Mouse (Mus musculus) liver, embryonic 14.5 days (tissue): ENCODE results near the gene Dtymk.

Experiments
- CTCF ChIP-seq: IDR thresholded peaks from 2 replicates; pipeline ENCODE4 v1.5.1; 2016; ENCODE audit warnings: antibody characterized with exemption, low read depth, control low read depth
- EP300 ChIP-seq: IDR thresholded peaks from 2 replicates; pipeline ENCODE4 v1.6.1; 2016; ENCODE audit warnings: antibody characterized with exemption, low read depth

DNA sequence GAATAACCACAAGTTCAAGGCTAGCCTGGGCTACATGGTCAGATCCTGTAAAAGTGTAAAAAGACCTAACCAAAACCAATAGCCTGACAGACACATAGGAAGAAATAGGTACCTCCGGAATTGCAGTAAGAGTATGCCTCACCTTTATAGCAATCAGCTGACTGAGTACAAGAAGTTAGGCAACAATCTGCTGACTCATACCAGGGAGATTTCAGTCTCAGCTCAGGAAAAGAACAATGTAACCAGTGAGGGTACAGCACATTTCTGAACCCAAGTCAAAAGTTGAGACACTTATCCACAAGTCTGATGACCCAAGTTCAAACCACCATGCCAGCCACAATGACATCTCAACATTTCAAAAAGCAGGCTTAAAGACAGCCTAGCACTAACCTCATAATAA is 53.2 kb downstream of the Dtymk start:
- TF ChIP-seq CTCF: no peak
- no peak for TF ChIP-seq EP300
